Mouse (Mus musculus) heart, postnatal 14 days (tissue): Measurements from ENCODE around the gene Rpl15. TPM values are rescaled to one million over a fixed set of nuclear protein-coding genes. Genes with fewer than 3 reads are reported as not detected.

ENCODE experiments used
- total RNA-seq, 2 experiments: library from RNA; stranded (reverse); gene quantifications; 2 replicates each; pipeline ENCODE4 v1.2.3; 2021

Gene Rpl15
- total RNA-seq, 2 experiments from 2014 or later: 622 to 682 TPM

Other genes starting within 250 kb of the Rpl15 start
- 10 to 100 TPM; 56.8 to 60.5 TPM for gene Nr1d2, start 32.3 kb downstream of the Rpl15 start, total RNA-seq
- gene Nkiras1, start 255 bp downstream of the Rpl15 start, total RNA-seq: 10 to 100 TPM; 34.6 to 36.3 TPM
- gene Ube2e1, start 60.5 kb upstream of the Rpl15 start, total RNA-seq: 10 to 100 TPM; 33.7 to 35.7 TPM